Mouse (Mus musculus) ES-E14 (cell line): ENCODE measurements around the gene Ropn1l. TPM values are rescaled to one million over a fixed set of nuclear protein-coding genes. Genes with fewer than 3 reads are reported as not detected.

Experiments used
- DNase-seq: peaks from one replicate; pipeline ENCODE4 v3.0.0-alpha.2; 2013; ENCODE audit warnings: low read depth, low spot score
- H3K27ac ChIP-seq: 2 replicates; pipeline ENCODE4 v1.5.1; 2012; ENCODE audit warnings: low read depth, mild to moderate bottlenecking, low read length, moderate library complexity, mixed read lengths; ENCODE audit not compliant: poor library complexity, insufficient read depth, severe bottlenecking
- H3K36me3 ChIP-seq: 2 replicates; pipeline ENCODE4 v1.6.1; 2012; ENCODE audit warnings: mild to moderate bottlenecking, low read length, moderate library complexity, mixed read lengths; ENCODE audit not compliant: control insufficient read depth, poor library complexity, insufficient read depth, severe bottlenecking
- H3K4me1 ChIP-seq, 2 experiments: fragments of 150-350 bp in 1 of 2; sonication (generic) in 1 of 2; 2 replicates each; pipeline ENCODE4 v1.6.1; 2012; ENCODE audit warnings: low read length in 2 of 2, mild to moderate bottlenecking in 1 of 2, mixed read lengths in 1 of 2; ENCODE audit not compliant: control insufficient read depth in 2 of 2, insufficient read depth in 2 of 2, poor library complexity in 1 of 2
- H3K4me3 ChIP-seq, 2 experiments: fragments of 150-350 bp in 1 of 2; sonication (generic) in 1 of 2; 2 replicates each; pipeline ENCODE4 v1.5.1; 2012; ENCODE audit warnings: low read length in 2 of 2, low read depth in 1 of 2, mild to moderate bottlenecking in 1 of 2, mixed read lengths in 1 of 2; ENCODE audit not compliant: insufficient read depth in 1 of 2, poor library complexity in 1 of 2, severe bottlenecking in 1 of 2
- H3K9ac ChIP-seq: 2 replicates; pipeline ENCODE4 v1.6.1; 2012; ENCODE audit warnings: low read depth, mild to moderate bottlenecking, low read length, mixed read lengths; ENCODE audit not compliant: poor library complexity, insufficient read depth, severe bottlenecking
- H3K9me3 ChIP-seq: fragments of 150-350 bp; sonication (generic); 2 replicates; pipeline ENCODE4 v1.6.1; 2012; ENCODE audit warnings: low read depth, mild to moderate bottlenecking, low read length; ENCODE audit not compliant: control insufficient read depth, insufficient read depth
- CHD2 ChIP-seq: IDR thresholded peaks from 2 replicates; pipeline ENCODE4 v1.6.1; 2014; ENCODE audit warnings: mild to moderate bottlenecking, low read depth, low read length, inconsistent platforms
- HCFC1 ChIP-seq: IDR thresholded peaks from 2 replicates; pipeline ENCODE4 v1.6.1; 2012; ENCODE audit warnings: low read length, inconsistent platforms, borderline replicate concordance; ENCODE audit not compliant: insufficient read depth
- MAFK ChIP-seq: IDR thresholded peaks from 2 replicates; pipeline ENCODE4 v1.6.1; 2014; ENCODE audit warnings: mild to moderate bottlenecking, low read depth, low read length, inconsistent platforms; ENCODE audit not compliant: insufficient read depth
- ZC3H11A ChIP-seq: IDR thresholded peaks from 2 replicates; pipeline ENCODE4 v1.6.1; 2012; ENCODE audit warnings: low read depth, mild to moderate bottlenecking, inconsistent platforms, low read length, borderline replicate concordance
- ZNF384 ChIP-seq: IDR thresholded peaks from 2 replicates; pipeline ENCODE4 v1.6.1; 2012; ENCODE audit warnings: low read depth, low read length, inconsistent platforms
- in situ Hi-C, 2 experiments: fragments of 600-800 bp; cut with MboI; formaldehyde crosslinking; loops; one replicate each; pipeline ENCODE4 v1.15.1; 2025; ENCODE audit warnings: low sequenced_read_pairs in 2 of 2, inconsistent platforms in 1 of 2; ENCODE audit not compliant: unreplicated experiment in 2 of 2
- total RNA-seq: library from RNA; depleted of rRNA; stranded (reverse); fragments of 300-350 nt; gene quantifications from 2 replicates; pipeline ENCODE4 v1.2.3, GENCODE M21; 2012

Gene Ropn1l
- total RNA-seq, 1 experiment, result not detected

- in situ Hi-C loops, result no loop called here
- Histone ChIP-seq H3K9ac (no peak overlapping the region), H3K36me3 (no peaks in the 10 kb centered on the region), H3K4me1 (no peaks in the 10 kb centered on the region), H3K9me3 (no peaks in the 10 kb centered on the region), H3K27ac (no peak overlapping the region), H3K4me3 (no peak overlapping the region)
- DNase-seq, result no peak
- TF ChIP-seq ZNF384 (no peak), ZC3H11A (no peak), HCFC1 (no peak), MAFK (no peak), CHD2 (no peak)
Observed at GRCm38 (mm10) chr15:31426066-31426706, 27.4 kb downstream of the Ropn1l start.

GRCm38 (mm10) chr15:31422649-31423369 lies 30.7 kb downstream of the Ropn1l start:
- no peaks in the 10 kb centered on the region for H3K9me3 ChIP-seq
- in situ Hi-C loops, result no loop called here
- TF ChIP-seq ZC3H11A (no peak), HCFC1 (no peak), MAFK (no peak), ZNF384 (no peak), CHD2 (no peak)
- peaks cover 3 to 4% of the 10 kb centered on the region in 2 experiments; a peak in 2 of 4 replicates for H3K4me1 ChIP-seq
- no peak for DNase-seq
- H3K27ac ChIP-seq, result no peak overlapping the region
- no peaks in the 10 kb centered on the region for H3K36me3 ChIP-seq
- H3K4me3 ChIP-seq, result no peak overlapping the region
- H3K9ac ChIP-seq, result no peak overlapping the region

GRCm38 (mm10) chr15:31419037-31419436 lies 34.5 kb downstream of the Ropn1l start:
- Histone ChIP-seq H3K4me1 (peaks cover 5 to 20% of the 10 kb centered on the region in 2 experiments; a peak in 3 of 4 replicates), H3K9ac (peak overlapping the region; percentile 50; the same call in 1 of the 2 replicates), H3K4me3 (peak overlapping the region in 1 of 2 experiments; percentile 47; a peak in 1 of 4 replicates), H3K27ac (no peak overlapping the region; the same call in 1 of the 2 replicates), H3K9me3 (no peaks in the 10 kb centered on the region), H3K36me3 (no peaks in the 10 kb centered on the region)
- peak; percentile 61 for DNase-seq
- in situ Hi-C loops, result loop anchor here in 1 of 2 experiments (10.0 kb wide), 1 partner anchor 94 kb away; no protein-coding TSS in a partner anchor
- TF ChIP-seq HCFC1, result no peak
- TF ChIP-seq ZC3H11A, result peak; percentile 77; the same call in 1 of the 2 replicates
- TF ChIP-seq ZNF384, result peak; percentile 78
- TF ChIP-seq MAFK, result no peak
- no peak for TF ChIP-seq CHD2

- Histone ChIP-seq H3K4me3 (peak overlapping the region; percentile 47 to 53; a peak in 1 of 4 replicates), H3K4me1 (peaks cover 5 to 23% of the 10 kb centered on the region in 2 experiments; a peak in 3 of 4 replicates), H3K36me3 (no peaks in the 10 kb centered on the region), H3K9ac (peak overlapping the region; percentile 50; the same call in 1 of the 2 replicates), H3K9me3 (no peaks in the 10 kb centered on the region), H3K27ac (peak overlapping the region; percentile 68; the same call in 1 of the 2 replicates)
- TF ChIP-seq HCFC1 (no peak), CHD2 (no peak), MAFK (no peak), ZNF384 (no peak), ZC3H11A (no peak)
- in situ Hi-C loops, result loop anchor here in 1 of 2 experiments (10.0 kb wide), 1 partner anchor 94 kb away; no protein-coding TSS in a partner anchor
- DNase-seq, result no peak
Observed at GRCm38 (mm10) chr15:31418686-31419024, 34.9 kb downstream of the Ropn1l start.
